Mouse (Mus musculus) A20 (cell line): ENCODE data around the gene Frmd5.

Experiments used
- DNase-seq: peaks from one replicate; pipeline ENCODE4 v3.0.0-alpha.2; 2011; ENCODE audit warnings: low read depth, low spot score

Gene Frmd5

GRCm38 (mm10) chr2:121761861-121762260 lies 45.0 kb downstream of the Frmd5 start:
- no peak for DNase-seq

- DNase-seq: no peak
Observed at GRCm38 (mm10) chr2:121761281-121761795, 45.5 kb downstream of the Frmd5 start.

- no peak for DNase-seq
Observed at GRCm38 (mm10) chr2:121760646-121761045, 46.2 kb downstream of the Frmd5 start.

GRCm38 (mm10) chr2:121758258-121758657 lies 48.6 kb downstream of the Frmd5 start:
- DNase-seq: peak; percentile 76

GRCm38 (mm10) chr2:121756336-121756735 lies 50.6 kb downstream of the Frmd5 start:
- DNase-seq: peak; percentile 54

- DNase-seq: no peak
Observed at GRCm38 (mm10) chr2:121755056-121755455, 51.8 kb downstream of the Frmd5 start.

GRCm38 (mm10) chr2:121750121-121750520 lies 56.8 kb downstream of the Frmd5 start:
- no peak for DNase-seq

- no peak for DNase-seq
Observed at GRCm38 (mm10) chr2:121741151-121741550, 65.7 kb downstream of the Frmd5 start.

- no peak for DNase-seq
Observed at GRCm38 (mm10) chr2:121739410-121739809, 67.5 kb downstream of the Frmd5 start.

- DNase-seq: no peak
Observed at GRCm38 (mm10) chr2:121733426-121733825, 73.5 kb downstream of the Frmd5 start.

- DNase-seq: no peak
Observed at GRCm38 (mm10) chr2:121730486-121730885, 76.4 kb downstream of the Frmd5 start.

- no peak for DNase-seq
Observed at GRCm38 (mm10) chr2:121728907-121729575, 77.8 kb downstream of the Frmd5 start.

- no peak for DNase-seq
Observed at GRCm38 (mm10) chr2:121724866-121725265, 82.0 kb downstream of the Frmd5 start.

GRCm38 (mm10) chr2:121723796-121724195 lies 83.1 kb downstream of the Frmd5 start:
- no peak for DNase-seq

- DNase-seq: no peak
Observed at GRCm38 (mm10) chr2:121719000-121719399, 87.9 kb downstream of the Frmd5 start.

- DNase-seq: no peak
Observed at GRCm38 (mm10) chr2:121717133-121717532, 89.8 kb downstream of the Frmd5 start.

GRCm38 (mm10) chr2:121713567-121713966 lies 93.3 kb downstream of the Frmd5 start:
- DNase-seq: peak; percentile 4

GRCm38 (mm10) chr2:121711748-121712384 lies 95.0 kb downstream of the Frmd5 start:
- DNase-seq: peak; percentile 18

GRCm38 (mm10) chr2:121709096-121709495 lies 97.8 kb downstream of the Frmd5 start:
- no peak for DNase-seq

- DNase-seq: no peak
Observed at GRCm38 (mm10) chr2:121707461-121707860, 99.4 kb downstream of the Frmd5 start.

- DNase-seq: no peak
Observed at GRCm38 (mm10) chr2:121705756-121706155, 101.1 kb downstream of the Frmd5 start.

- DNase-seq: peak; percentile 4
Observed at GRCm38 (mm10) chr2:121699331-121699730, 107.6 kb downstream of the Frmd5 start.

- peak; percentile 32 for DNase-seq
Observed at GRCm38 (mm10) chr2:121695436-121695835, 111.5 kb downstream of the Frmd5 start.
